Mouse (Mus musculus): Measurements from ENCODE around the gene Dohh. TPM values are rescaled to one million over a fixed set of nuclear protein-coding genes. Genes with fewer than 3 reads are reported as not detected.

Dohh gene
- polyA plus RNA-seq, 1 experiment from 2014 or later, result 101 TPM

- H3K27me3 ChIP-seq (replicated peaks), result no peaks in the 10 kb centered on the region
- peaks cover 73% of the 10 kb centered on the region for H3K4me1 ChIP-seq
- no peaks in the 10 kb centered on the region for H3K9me3 ChIP-seq (replicated peaks)
- peak; percentile 67 for ATAC-seq (ENCODE audit: low FRiP score)
- H3K4me2 ChIP-seq, result peak overlapping the region; percentile 50
- 0 out of 2 replicates have a peak overlapping the region, but pooled peaks have one; percentile 20 for H3K9ac ChIP-seq (replicated peaks)
- peak overlapping the region; percentile 19; the same call in 1 of the 2 replicates for H3K4me3 ChIP-seq (replicated peaks)
- 1% methylated on average over 24 of the region's 26 CpGs for WGBS
- H3K27ac ChIP-seq (replicated peaks), result peak overlapping the region; percentile 72
- peaks cover 12% of the 10 kb centered on the region; the same call in 1 of the 2 replicates for H3K36me3 ChIP-seq
These were observed 32.5 kb downstream of the Dohh start for GRCm38 (mm10) chr10:81416581-81417226.

- no peaks in the 10 kb centered on the region for H3K27me3 ChIP-seq (replicated peaks)
- no peak for ATAC-seq (ENCODE audit: low FRiP score)
- peak overlapping the region; percentile 72 for H3K27ac ChIP-seq (replicated peaks)
- 51% methylated on average over 12 of the region's 12 CpGs for WGBS
- peak overlapping the region; percentile 20; the same call in 1 of the 2 replicates for H3K9ac ChIP-seq (replicated peaks)
- peak overlapping the region; percentile 19; the same call in 1 of the 2 replicates for H3K4me3 ChIP-seq (replicated peaks)
- H3K4me1 ChIP-seq, result peaks cover 65% of the 10 kb centered on the region
- peaks cover 12% of the 10 kb centered on the region; the same call in 1 of the 2 replicates for H3K36me3 ChIP-seq
- peak overlapping the region; percentile 50 for H3K4me2 ChIP-seq
- H3K9me3 ChIP-seq (replicated peaks), result no peaks in the 10 kb centered on the region
These were observed 33.3 kb downstream of the Dohh start for GRCm38 (mm10) chr10:81417227-81418215.

GRCm38 (mm10) chr10:81418216-81419070 lies 34.2 kb downstream of the Dohh start:
- no peaks in the 10 kb centered on the region for H3K9me3 ChIP-seq (replicated peaks)
- H3K4me3 ChIP-seq (replicated peaks), result no peak overlapping the region
- no peaks in the 10 kb centered on the region for H3K27me3 ChIP-seq (replicated peaks)
- H3K36me3 ChIP-seq, result peaks cover 12% of the 10 kb centered on the region; the same call in 1 of the 2 replicates
- no peak overlapping the region for H3K9ac ChIP-seq (replicated peaks)
- peaks cover 57% of the 10 kb centered on the region for H3K4me1 ChIP-seq
- no peak for ATAC-seq (ENCODE audit: low FRiP score)
- H3K4me2 ChIP-seq, result no peak overlapping the region
- H3K27ac ChIP-seq (replicated peaks), result no peak overlapping the region
- 46% methylated on average over 11 of the region's 11 CpGs for WGBS

GRCm38 (mm10) chr10:81419111-81419928 lies 35.1 kb downstream of the Dohh start:
- H3K9ac ChIP-seq (replicated peaks), result no peak overlapping the region
- H3K27me3 ChIP-seq (replicated peaks), result no peaks in the 10 kb centered on the region
- peaks cover 54% of the 10 kb centered on the region for H3K4me1 ChIP-seq
- no peak overlapping the region for H3K27ac ChIP-seq (replicated peaks)
- no peak for ATAC-seq (ENCODE audit: low FRiP score)
- no peaks in the 10 kb centered on the region for H3K9me3 ChIP-seq (replicated peaks)
- H3K36me3 ChIP-seq, result peaks cover 12% of the 10 kb centered on the region; the same call in 1 of the 2 replicates
- no peak overlapping the region for H3K4me2 ChIP-seq
- no peak overlapping the region for H3K4me3 ChIP-seq (replicated peaks)
- WGBS, result 94% methylated on average over 10 of the region's 10 CpGs

GRCm38 (mm10) chr10:81420191-81420767 lies 36.1 kb downstream of the Dohh start:
- ATAC-seq (ENCODE audit: low FRiP score), result no peak
- 87% methylated on average over 40 of the region's 40 CpGs for WGBS
- Histone ChIP-seq H3K4me3 (replicated peaks) (no peak overlapping the region), H3K36me3 (peaks cover 12% of the 10 kb centered on the region; the same call in 1 of the 2 replicates), H3K27ac (replicated peaks) (no peak overlapping the region), H3K4me1 (peaks cover 56% of the 10 kb centered on the region), H3K9ac (replicated peaks) (no peak overlapping the region), H3K4me2 (no peak overlapping the region), H3K9me3 (replicated peaks) (no peaks in the 10 kb centered on the region), H3K27me3 (replicated peaks) (no peaks in the 10 kb centered on the region)

- Histone ChIP-seq H3K9me3 (replicated peaks) (no peaks in the 10 kb centered on the region), H3K27me3 (replicated peaks) (no peaks in the 10 kb centered on the region; the same call in 1 of the 2 replicates), H3K4me1 (peaks cover 56% of the 10 kb centered on the region), H3K36me3 (peaks cover 12% of the 10 kb centered on the region; the same call in 1 of the 2 replicates), H3K27ac (replicated peaks) (no peak overlapping the region), H3K4me3 (replicated peaks) (no peak overlapping the region), H3K4me2 (no peak overlapping the region), H3K9ac (replicated peaks) (no peak overlapping the region)
- 80% methylated on average over 4 of the region's 4 CpGs for WGBS
- ATAC-seq (ENCODE audit: low FRiP score), result no peak
These were observed 37.0 kb downstream of the Dohh start for GRCm38 (mm10) chr10:81421041-81421796.

GRCm38 (mm10) chr10:81421797-81422100 lies 37.5 kb downstream of the Dohh start:
- ATAC-seq (ENCODE audit: low FRiP score), result no peak
- no peak overlapping the region for H3K9ac ChIP-seq (replicated peaks)
- no peak overlapping the region for H3K4me3 ChIP-seq (replicated peaks)
- no peak overlapping the region for H3K4me2 ChIP-seq
- 83% methylated on average over 5 of the region's 5 CpGs for WGBS
- no peaks in the 10 kb centered on the region; the same call in 1 of the 2 replicates for H3K27me3 ChIP-seq (replicated peaks)
- peaks cover 12% of the 10 kb centered on the region; the same call in 1 of the 2 replicates for H3K36me3 ChIP-seq
- peaks cover 56% of the 10 kb centered on the region for H3K4me1 ChIP-seq
- no peaks in the 10 kb centered on the region for H3K9me3 ChIP-seq (replicated peaks)
- no peak overlapping the region for H3K27ac ChIP-seq (replicated peaks)

GRCm38 (mm10) chr10:81422191-81422590 lies 38.0 kb downstream of the Dohh start:
- Histone ChIP-seq H3K27ac (replicated peaks) (no peak overlapping the region), H3K4me1 (peaks cover 56% of the 10 kb centered on the region), H3K4me2 (no peak overlapping the region), H3K36me3 (peaks cover 12% of the 10 kb centered on the region; the same call in 1 of the 2 replicates), H3K27me3 (replicated peaks) (peaks cover under 1% of the 10 kb centered on the region), H3K9me3 (replicated peaks) (no peaks in the 10 kb centered on the region), H3K9ac (replicated peaks) (no peak overlapping the region), H3K4me3 (replicated peaks) (no peak overlapping the region)
- no peak for ATAC-seq (ENCODE audit: low FRiP score)
- 86% methylated on average over 6 of the region's 6 CpGs for WGBS

GRCm38 (mm10) chr10:81422661-81423217 lies 38.5 kb downstream of the Dohh start:
- no peak overlapping the region for H3K4me3 ChIP-seq (replicated peaks)
- no peaks in the 10 kb centered on the region for H3K9me3 ChIP-seq (replicated peaks)
- no peak for ATAC-seq (ENCODE audit: low FRiP score)
- H3K36me3 ChIP-seq, result peaks cover 12% of the 10 kb centered on the region; the same call in 1 of the 2 replicates
- peaks cover 6% of the 10 kb centered on the region for H3K27me3 ChIP-seq (replicated peaks)
- H3K4me2 ChIP-seq, result no peak overlapping the region
- peaks cover 54% of the 10 kb centered on the region for H3K4me1 ChIP-seq
- 72% methylated on average over 3 of the region's 3 CpGs for WGBS
- H3K27ac ChIP-seq (replicated peaks), result no peak overlapping the region
- H3K9ac ChIP-seq (replicated peaks), result no peak overlapping the region

Data from neural tube, embryonic 15.5 days (tissue).